Mouse (Mus musculus) liver, embryonic 14.5 days (tissue): ENCODE measurements around the gene Syne2. TPM values are rescaled to one million over a fixed set of nuclear protein-coding genes. Genes with fewer than 3 reads are reported as not detected.

ENCODE experiments used
- ATAC-seq: fragments of 200-750 bp; cut with Nextera tagmentation; 2 replicates; pipeline ENCODE4 v1.8.0; 2017; ENCODE audit warnings: moderate number of reproducible peaks, mild to moderate bottlenecking, moderate library complexity; ENCODE audit not compliant: insufficient read depth
- DNase-seq, 3 experiments: peaks; one replicate each; pipeline ENCODE4 v3.0.0-alpha.2; 2012 to 2013; ENCODE audit warnings: low read depth in 3 of 3, low spot score in 3 of 3
- H3K27ac ChIP-seq: fragments of 300-500 bp; sonication (generic); 2 replicates; pipeline ENCODE4 v1.5.1; 2014; ENCODE audit warnings: moderate library complexity, mild to moderate bottlenecking, control low read depth, inconsistent platforms
- H3K27me3 ChIP-seq: fragments of 300-500 bp; sonication (generic); 2 replicates; pipeline ENCODE4 v1.6.1; 2014; ENCODE audit warnings: mild to moderate bottlenecking, low read length, moderate library complexity; ENCODE audit not compliant: control insufficient read depth, insufficient read depth
- H3K36me3 ChIP-seq: fragments of 300-500 bp; sonication (generic); replicated peaks from 2 replicates; pipeline ENCODE4 v1.6.1; 2014; ENCODE audit warnings: low read depth; ENCODE audit not compliant: control insufficient read depth, insufficient read depth
- H3K4me1 ChIP-seq, 2 experiments: fragments of 200-500 bp in 1 of 2; fragments of 300-500 bp in 1 of 2; sonication (generic) in 1 of 2; replicated peaks; 2 replicates each; pipeline ENCODE4 v1.6.1; 2012 to 2014; ENCODE audit warnings: antibody characterized with exemption in 1 of 2, inconsistent platforms in 1 of 2, low read length in 1 of 2; ENCODE audit not compliant: control insufficient read depth in 2 of 2, insufficient read depth in 2 of 2
- H3K4me2 ChIP-seq: fragments of 300-500 bp; sonication (generic); 2 replicates; pipeline ENCODE4 v1.6.1; 2014; ENCODE audit warnings: low read depth, mild to moderate bottlenecking, control low read depth, moderate library complexity
- H3K4me3 ChIP-seq, 2 experiments: fragments of 200-500 bp in 1 of 2; fragments of 300-500 bp in 1 of 2; sonication (generic) in 1 of 2; 2 replicates each; pipeline ENCODE4 v1.5.1; 2012 to 2014; ENCODE audit warnings: low read depth in 2 of 2, low read length in 2 of 2, mild to moderate bottlenecking in 2 of 2, control low read depth in 1 of 2, inconsistent platforms in 1 of 2, moderate library complexity in 1 of 2; ENCODE audit not compliant: insufficient read depth in 1 of 2
- H3K9ac ChIP-seq: fragments of 300-500 bp; sonication (generic); replicated peaks from 2 replicates; pipeline ENCODE4 v1.6.1; 2014; ENCODE audit warnings: mild to moderate bottlenecking, control low read depth, moderate library complexity
- H3K9me3 ChIP-seq: fragments of 300-500 bp; sonication (generic); 2 replicates; pipeline ENCODE4 v1.6.1; 2016; ENCODE audit warnings: low read length, mixed read lengths; ENCODE audit not compliant: control insufficient read depth
- CTCF ChIP-seq: IDR thresholded peaks from 2 replicates; pipeline ENCODE4 v1.5.1; 2016; ENCODE audit warnings: antibody characterized with exemption, low read depth, control low read depth
- EP300 ChIP-seq: IDR thresholded peaks from 2 replicates; pipeline ENCODE4 v1.6.1; 2016; ENCODE audit warnings: antibody characterized with exemption, low read depth
- WGBS: fragments of 180-500 bp; shearing (Covaris S2); extraction: QIAGEN DNeasy Blood & Tissue Kit; methylation state at CpG from one replicate; pipeline ENCODE4 v1.1.7; 2014; ENCODE audit not compliant: insufficient replicate concordance; 5-methylcytosine and 5-hydroxymethylcytosine counted together
- polyA plus RNA-seq, 2 experiments: library from polyadenylated mRNA; depleted of rRNA in 1 of 2; stranded (reverse) in 1 of 2; unstranded in 1 of 2; fragments of >200 nt; fragmentation: Nextera tagmentation in 1 of 2; extraction: Ambion mirVana in 1 of 2; gene quantifications; 2 replicates each; pipeline versions ENCODE4 v1.2.1 to v1.2.3; 2012 to 2014

Gene Syne2
- polyA plus RNA-seq, 2 experiments = 2.1 to 3.0 TPM

DNA sequence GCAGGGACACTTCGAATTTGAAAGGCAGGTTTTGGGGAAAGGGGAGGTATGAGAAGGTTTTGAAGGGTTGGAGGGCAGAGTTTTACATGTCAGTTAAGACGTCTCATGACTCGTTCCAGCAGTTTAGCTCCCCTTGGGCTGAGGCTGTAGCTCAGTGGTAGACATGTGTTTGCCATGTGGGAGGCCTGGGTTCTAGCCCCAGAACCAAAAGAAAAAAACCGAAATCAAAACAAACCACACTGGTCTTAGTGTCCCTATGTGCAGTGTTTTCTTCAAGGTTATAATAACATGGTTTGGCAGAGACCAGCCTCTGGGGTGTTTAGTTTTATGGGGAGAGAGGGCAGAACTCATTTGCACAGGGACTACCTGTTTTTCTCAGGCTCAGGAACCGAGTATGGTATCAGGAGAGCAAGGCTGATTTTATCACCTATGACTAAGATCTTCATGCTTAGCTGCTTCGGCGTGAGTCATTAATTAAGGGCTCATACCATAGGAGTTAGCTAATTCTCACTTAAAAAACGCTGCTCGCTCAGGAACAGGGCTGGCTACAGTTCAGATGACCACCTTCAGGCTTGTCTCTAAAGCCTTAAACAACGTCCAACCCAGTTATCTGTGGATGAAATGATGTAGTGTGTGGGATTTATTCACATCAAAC lies 8.9 kb downstream of the Syne2 start:
- DNase-seq (no peak), ATAC-seq (no peak)
- H3K9me3 ChIP-seq = no peaks in the 10 kb centered on the region
- H3K4me1 ChIP-seq = no peaks in the 10 kb centered on the region
- no peak overlapping the region for H3K4me2 ChIP-seq
- TF ChIP-seq CTCF (no peak), EP300 (no peak)
- no peak overlapping the region for H3K9ac ChIP-seq
- WGBS = 54% methylated on average over 10 of the region's 10 CpGs
- H3K27ac ChIP-seq = no peak overlapping the region
- H3K36me3 ChIP-seq = no peaks in the 10 kb centered on the region
- H3K4me3 ChIP-seq = no peak overlapping the region
- no peaks in the 10 kb centered on the region for H3K27me3 ChIP-seq

DNA sequence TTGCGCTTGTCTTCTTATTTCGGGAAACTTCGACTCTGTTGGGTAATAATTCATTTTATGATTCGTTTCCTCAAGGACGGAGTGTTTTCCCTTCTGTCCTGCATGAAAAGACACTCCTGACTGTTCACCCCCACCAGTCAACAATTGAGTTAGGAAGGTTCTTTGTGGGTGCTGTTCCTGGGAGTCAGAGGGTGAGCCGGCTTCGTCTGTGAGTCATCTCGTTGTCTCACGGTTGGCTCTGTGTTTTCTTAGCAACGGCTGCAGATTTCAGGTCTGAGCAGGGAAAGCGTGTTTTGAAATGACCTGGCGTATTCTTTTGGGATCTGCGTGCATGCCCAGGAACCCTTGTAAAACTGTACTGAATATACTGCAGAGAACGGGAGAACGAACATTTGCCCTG lies 9.8 kb downstream of the Syne2 start:
- 75% methylated on average over 15 of the region's 15 CpGs for WGBS

DNA sequence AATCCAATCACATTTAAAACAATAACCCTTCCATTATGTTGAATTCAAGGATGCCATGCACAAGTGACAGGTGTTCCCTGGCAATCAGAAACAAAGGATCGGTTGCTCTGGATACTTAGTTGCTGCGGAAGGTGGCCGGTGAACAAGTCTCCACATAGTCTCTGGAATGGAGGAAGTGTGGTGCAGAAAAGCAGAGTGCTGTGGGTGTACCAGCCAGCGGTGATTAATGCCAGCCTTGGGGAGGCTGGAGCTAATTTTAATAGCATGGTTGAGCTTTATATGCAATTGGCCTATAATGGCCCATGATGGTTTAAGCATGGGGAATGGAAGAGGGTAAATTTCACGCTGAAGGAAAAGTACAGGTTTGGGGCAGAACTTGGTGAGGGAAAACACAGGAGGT lies 11.7 kb downstream of the Syne2 start:
- Histone ChIP-seq H3K36me3 (no peaks in the 10 kb centered on the region), H3K4me2 (no peak overlapping the region), H3K9me3 (no peaks in the 10 kb centered on the region), H3K4me1 (no peaks in the 10 kb centered on the region; a peak in 2 of 4 replicates), H3K9ac (no peak overlapping the region), H3K27me3 (no peaks in the 10 kb centered on the region), H3K4me3 (no peak overlapping the region), H3K27ac (no peak overlapping the region)
- ATAC-seq = no peak
- DNase-seq = no peak
- WGBS = 59% methylated on average over 5 of the region's 5 CpGs
- TF ChIP-seq EP300 = no peak
- no peak for TF ChIP-seq CTCF

More for the DNA sequence above, 9.8 kb downstream of the Syne2 start:
- DNase-seq = no peak
- Histone ChIP-seq H3K9me3 (no peaks in the 10 kb centered on the region), H3K4me3 (no peak overlapping the region), H3K27me3 (no peaks in the 10 kb centered on the region), H3K4me2 (no peak overlapping the region), H3K4me1 (no peaks in the 10 kb centered on the region), H3K27ac (no peak overlapping the region), H3K9ac (no peak overlapping the region), H3K36me3 (no peaks in the 10 kb centered on the region)
- no peak for TF ChIP-seq CTCF
- no peak for TF ChIP-seq EP300
- ATAC-seq = no peak

DNA sequence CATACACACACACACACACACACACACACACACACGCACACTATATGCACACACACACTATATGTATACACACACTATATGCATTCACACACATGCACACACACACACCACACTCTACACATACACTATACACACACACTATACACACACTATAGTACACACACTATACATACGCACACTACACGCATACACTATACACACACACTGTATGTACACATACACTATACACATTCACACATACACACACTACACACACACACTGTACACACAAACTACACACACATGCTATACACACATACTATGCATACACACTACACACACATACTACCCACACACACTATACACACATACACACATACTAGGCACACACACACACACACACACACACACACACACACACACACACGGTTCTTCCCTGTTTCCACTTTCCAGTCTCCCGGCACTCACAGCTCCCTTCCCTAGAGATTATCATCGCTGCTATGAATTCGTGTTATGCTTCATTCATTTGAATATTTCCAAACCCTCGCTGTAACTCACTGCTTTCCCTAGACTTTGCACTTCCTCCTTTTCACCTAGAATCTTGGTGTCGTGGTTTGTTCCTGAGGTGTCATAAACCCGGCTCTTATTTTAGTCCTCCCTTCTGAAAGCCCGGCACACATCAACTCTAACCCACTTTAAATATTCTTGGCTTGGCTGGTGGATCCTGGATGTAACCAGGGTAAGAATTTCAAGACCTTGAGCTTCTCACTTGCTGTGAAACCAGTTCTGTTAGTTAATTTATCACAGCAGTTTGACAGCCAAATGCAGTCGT lies 15.4 kb downstream of the Syne2 start:
- no peaks in the 10 kb centered on the region for H3K27me3 ChIP-seq
- no peak overlapping the region for H3K4me3 ChIP-seq
- peaks cover 0 to 2% of the 10 kb centered on the region in 2 experiments; a peak in 2 of 4 replicates for H3K4me1 ChIP-seq
- H3K9ac ChIP-seq = no peak overlapping the region
- WGBS = 31% methylated on average over 12 of the region's 12 CpGs
- DNase-seq (no peak), ATAC-seq (no peak)
- no peak overlapping the region for H3K4me2 ChIP-seq
- no peaks in the 10 kb centered on the region for H3K9me3 ChIP-seq
- TF ChIP-seq CTCF = no peak
- no peak for TF ChIP-seq EP300
- no peaks in the 10 kb centered on the region for H3K36me3 ChIP-seq
- no peak overlapping the region for H3K27ac ChIP-seq
